Mouse (Mus musculus): ENCODE data around the gene Tmem132b. TPM values are rescaled to one million over a fixed set of nuclear protein-coding genes. Genes with fewer than 3 reads are reported as not detected.

Tmem132b gene
- total and polyA plus RNA-seq, 3 experiments, result not detected

- no peak for TF ChIP-seq ZNF384 (IDR thresholded peaks at IDR 0.05; ENCODE audit: low read depth, low read length)
- TF ChIP-seq CHD1 (IDR thresholded peaks at IDR 0.05; ENCODE audit: low read depth, low read length), result no peak
- TF ChIP-seq TBP (conservative IDR thresholded peaks at IDR 0.05; ENCODE audit: low read depth, low read length), result no peak
- no peaks in the 10 kb centered on the region for H3K27me3 ChIP-seq (replicated peaks)
- H3K9me3 ChIP-seq (replicated peaks; ENCODE audit: low read length), result peaks cover 79% of the 10 kb centered on the region
- no peak overlapping the region for H3K9ac ChIP-seq (ENCODE audit: insufficient read depth, low read depth)
- H3K36me3 ChIP-seq (replicated peaks in 1 of 2; ENCODE audit: control insufficient read depth in 1 of 2, insufficient read depth in 1 of 2, low read length in 1 of 2), result no peaks in the 10 kb centered on the region
- in situ Hi-C loops (cut with MboI; ENCODE audit: low pct_ligation_motif_present, low pct_unique_long_range_greater_than_20kb, low sequenced_read_pairs) (no loop called here), dilution Hi-C loops (cut with MboI; ENCODE audit: extremely low pct_ligation_motif_present, extremely low pct_unique_long_range_greater_than_20kb, low sequenced_read_pairs) (no loop called here)
- H3K27ac ChIP-seq (ENCODE audit: insufficient read depth, low read depth), result no peak overlapping the region
- no peak for DNase-seq (ENCODE audit: extremely low read depth)
- H3K4me3 ChIP-seq (replicated peaks in 1 of 3; ENCODE audit: low read depth in 2 of 3, low read length in 2 of 3, poor library complexity in 1 of 3), result no peak overlapping the region
- H3K4me1 ChIP-seq (ENCODE audit: control insufficient read depth in 1 of 2, insufficient read depth in 2 of 2), result no peaks in the 10 kb centered on the region
- no peak overlapping the region for H3K4me2 ChIP-seq (ENCODE audit: insufficient read depth, low read depth, poor library complexity, severe bottlenecking)
- no peaks in the 10 kb centered on the region for H3K79me2 ChIP-seq (replicated peaks; ENCODE audit: control insufficient read depth, extremely low read depth, insufficient read depth, poor library complexity, severe bottlenecking)
These were observed 110.1 kb downstream of the Tmem132b start for GRCm38 (mm10) chr5:125641531-125642147.

- in situ Hi-C loops (cut with MboI; ENCODE audit: low pct_ligation_motif_present, low pct_unique_long_range_greater_than_20kb, low sequenced_read_pairs), result no loop called here
- dilution Hi-C loops (cut with MboI; ENCODE audit: extremely low pct_ligation_motif_present, extremely low pct_unique_long_range_greater_than_20kb, low sequenced_read_pairs), result no loop called here
- Histone ChIP-seq H3K9me3 (replicated peaks; ENCODE audit: low read length) (peaks cover 79% of the 10 kb centered on the region), H3K27ac (ENCODE audit: insufficient read depth, low read depth) (no peak overlapping the region), H3K36me3 (replicated peaks in 1 of 2; ENCODE audit: control insufficient read depth in 1 of 2, insufficient read depth in 1 of 2, low read length in 1 of 2) (no peaks in the 10 kb centered on the region), H3K79me2 (replicated peaks; ENCODE audit: control insufficient read depth, extremely low read depth, insufficient read depth, poor library complexity, severe bottlenecking) (no peaks in the 10 kb centered on the region), H3K9ac (ENCODE audit: insufficient read depth, low read depth) (no peak overlapping the region), H3K4me3 (replicated peaks in 1 of 3; ENCODE audit: low read depth in 2 of 3, low read length in 2 of 3, poor library complexity in 1 of 3) (no peak overlapping the region), H3K27me3 (replicated peaks) (no peaks in the 10 kb centered on the region), H3K4me2 (ENCODE audit: insufficient read depth, low read depth, poor library complexity, severe bottlenecking) (no peak overlapping the region), H3K4me1 (ENCODE audit: control insufficient read depth in 1 of 2, insufficient read depth in 2 of 2) (no peaks in the 10 kb centered on the region)
- TF ChIP-seq ELF1 (IDR thresholded peaks at IDR 0.05; ENCODE audit: low read depth, low read length) (no peak), MAX (IDR thresholded peaks at IDR 0.05; ENCODE audit: low read length) (no peak), MXI1 (IDR thresholded peaks at IDR 0.05; ENCODE audit: low read depth, low read length) (no peak), ETS1 (conservative IDR thresholded peaks at IDR 0.05; ENCODE audit: low read depth, low read length) (no peak), BHLHE40 (IDR thresholded peaks at IDR 0.05; ENCODE audit: low read depth, low read length) (no peak), UBTF (IDR thresholded peaks at IDR 0.05; ENCODE audit: low read depth, low read length) (no peak), MEF2A (IDR thresholded peaks at IDR 0.05; ENCODE audit: borderline replicate concordance, low read depth, low read length) (no peak), ZNF384 (IDR thresholded peaks at IDR 0.05; ENCODE audit: low read depth, low read length) (no peak), MAZ (IDR thresholded peaks at IDR 0.05; ENCODE audit: low read depth, low read length) (no peak), JUN (IDR thresholded peaks at IDR 0.05; ENCODE audit: insufficient read depth, low read depth, low read length) (no peak), CHD1 (IDR thresholded peaks at IDR 0.05; ENCODE audit: low read depth, low read length) (no peak)
- DNase-seq (ENCODE audit: extremely low read depth), result no peak
These were observed 116.7 kb downstream of the Tmem132b start for GRCm38 (mm10) chr5:125648236-125648635.

- TF ChIP-seq ETS1 (conservative IDR thresholded peaks at IDR 0.05; ENCODE audit: low read depth, low read length) (no peak), JUND (conservative IDR thresholded peaks at IDR 0.05; ENCODE audit: low read depth, low read length) (no peak)
- H3K9me3 ChIP-seq (replicated peaks; ENCODE audit: low read length), result peaks cover 75% of the 10 kb centered on the region
- dilution Hi-C loops (cut with MboI; ENCODE audit: extremely low pct_ligation_motif_present, extremely low pct_unique_long_range_greater_than_20kb, low sequenced_read_pairs), result no loop called here
These were observed 118.4 kb downstream of the Tmem132b start for GRCm38 (mm10) chr5:125649982-125650381.

More at GRCm38 (mm10) chr5:125649982-125650381, 118.4 kb downstream of the Tmem132b start:
- H3K9ac ChIP-seq (ENCODE audit: insufficient read depth, low read depth), result no peak overlapping the region
- in situ Hi-C loops (cut with MboI; ENCODE audit: low pct_ligation_motif_present, low pct_unique_long_range_greater_than_20kb, low sequenced_read_pairs), result no loop called here
- no peaks in the 10 kb centered on the region for H3K36me3 ChIP-seq (replicated peaks in 1 of 2; ENCODE audit: control insufficient read depth in 1 of 2, insufficient read depth in 1 of 2, low read length in 1 of 2)
- no peaks in the 10 kb centered on the region for H3K4me1 ChIP-seq (ENCODE audit: control insufficient read depth in 1 of 2, insufficient read depth in 2 of 2)
- H3K79me2 ChIP-seq (replicated peaks; ENCODE audit: control insufficient read depth, extremely low read depth, insufficient read depth, poor library complexity, severe bottlenecking), result no peaks in the 10 kb centered on the region
- H3K27ac ChIP-seq (ENCODE audit: insufficient read depth, low read depth), result no peak overlapping the region
- no peak for DNase-seq (ENCODE audit: extremely low read depth)
- no peaks in the 10 kb centered on the region for H3K27me3 ChIP-seq (replicated peaks)
- H3K4me3 ChIP-seq (replicated peaks in 1 of 3; ENCODE audit: low read depth in 2 of 3, low read length in 2 of 3, poor library complexity in 1 of 3), result no peak overlapping the region
- no peak overlapping the region for H3K4me2 ChIP-seq (ENCODE audit: insufficient read depth, low read depth, poor library complexity, severe bottlenecking)
